Mouse (Mus musculus): ENCODE data around the gene Tcap. TPM values are rescaled to one million over a fixed set of nuclear protein-coding genes. Genes with fewer than 3 reads are reported as not detected.

Gene Tcap
- polyA plus RNA-seq, 1 experiment: 6.5 TPM

DNA sequence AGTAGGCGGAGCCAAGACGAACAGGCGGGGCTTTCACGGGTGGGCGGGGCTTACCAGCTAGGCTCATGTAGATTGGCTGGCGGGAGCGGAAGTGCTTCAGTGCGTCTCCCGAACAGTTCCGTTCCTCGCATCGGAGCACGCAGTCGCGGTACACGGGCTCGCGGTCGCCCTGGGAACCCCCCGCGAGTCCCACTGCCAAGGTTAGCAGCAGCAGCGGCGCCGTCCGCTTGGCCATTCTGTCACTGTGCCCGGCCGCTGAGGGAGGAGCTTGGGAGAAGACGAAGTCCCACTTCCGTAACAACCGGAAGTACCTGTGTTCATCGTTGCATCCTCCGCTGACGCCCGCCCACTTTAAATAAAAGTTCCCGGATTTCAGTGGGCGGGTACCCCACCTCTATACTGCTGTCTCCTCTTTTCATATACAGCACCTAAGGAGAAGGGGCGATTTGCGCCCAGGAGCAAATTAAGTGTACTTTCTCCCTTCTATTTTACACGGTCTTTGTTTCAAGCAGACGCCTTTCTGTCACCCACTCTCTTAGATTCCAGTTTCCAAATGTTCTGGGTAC lies 16.6 kb downstream of the Tcap start, which contains the start of gene Pgap3:
TSS of gene Pgap3 (minus strand) at position 330 of the 566 bp plus-strand sequence.
- WGBS: under 1% methylated on average over 40 of the region's 40 CpGs
- TF ChIP-seq CTCF (IDR thresholded peaks at IDR 0.05; ENCODE audit: control insufficient read depth, insufficient read depth, low read length): no peak
- peak; percentile 55; the same call in 1 of the 2 replicates for TF ChIP-seq POLR2A (IDR thresholded peaks at IDR 0.05; ENCODE audit: borderline replicate concordance, control insufficient read depth, low read depth, low read length)
- Histone ChIP-seq H3K27ac (ENCODE audit: control insufficient read depth, insufficient read depth, low read depth, low read length, poor library complexity) (peak within 1 kb of the TSS; percentile 97), H3K4me1 (ENCODE audit: control insufficient read depth, insufficient read depth, low read length) (no peaks in the 10 kb centered on the region; the same call in 1 of the 2 replicates), H3K4me3 (replicated peaks; ENCODE audit: control insufficient read depth, low read depth, low read length) (peak within 1 kb of the TSS; percentile 91)

DNA sequence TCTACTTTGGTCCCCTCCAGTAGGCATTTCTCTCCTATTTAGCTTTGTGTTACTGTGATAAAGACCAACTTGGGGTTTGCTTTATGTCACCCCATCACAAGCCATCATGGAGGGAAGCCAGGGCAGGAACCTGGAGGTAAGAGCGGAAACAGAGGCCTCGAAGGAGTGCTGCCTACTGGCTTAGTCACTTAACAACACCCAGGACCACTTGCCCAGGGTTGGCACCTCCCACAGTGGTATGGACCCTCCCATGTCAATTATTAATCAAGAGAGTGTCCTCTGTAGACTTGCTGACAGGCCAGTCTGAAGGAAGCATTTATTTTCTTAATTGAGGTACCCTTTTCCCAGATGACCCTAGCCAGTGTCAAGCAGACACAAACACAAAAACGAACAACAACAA lies 17.2 kb downstream of the Tcap start:
- Histone ChIP-seq H3K27ac (ENCODE audit: control insufficient read depth, insufficient read depth, low read depth, low read length, poor library complexity) (no peak overlapping the region), H3K4me3 (replicated peaks; ENCODE audit: control insufficient read depth, low read depth, low read length) (no peak overlapping the region), H3K4me1 (ENCODE audit: control insufficient read depth, insufficient read depth, low read length) (no peaks in the 10 kb centered on the region; the same call in 1 of the 2 replicates)
- 48% methylated on average over 3 of the region's 3 CpGs for WGBS
- TF ChIP-seq POLR2A (IDR thresholded peaks at IDR 0.05; ENCODE audit: borderline replicate concordance, control insufficient read depth, low read depth, low read length) (no peak), CTCF (IDR thresholded peaks at IDR 0.05; ENCODE audit: control insufficient read depth, insufficient read depth, low read length) (no peak)

DNA sequence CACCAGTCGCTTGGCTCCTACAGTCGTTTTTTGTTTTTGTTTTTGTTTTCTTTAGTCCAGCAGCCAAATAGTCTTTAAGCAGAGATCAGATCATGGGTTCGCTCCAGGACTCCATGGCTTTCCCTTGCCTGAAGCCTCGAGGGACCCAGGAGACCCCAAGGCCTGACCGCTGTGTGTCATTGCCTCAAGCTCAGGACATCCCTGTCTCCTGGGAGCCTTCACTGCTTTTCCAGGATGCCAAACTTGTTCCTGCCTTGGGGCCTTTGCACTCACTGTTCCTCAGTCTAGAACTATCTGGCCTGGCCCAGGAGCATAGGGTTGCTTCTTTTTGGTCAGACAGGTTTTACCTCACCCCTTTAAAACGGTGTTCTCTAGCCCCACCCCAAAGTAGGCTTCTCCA lies 23.0 kb downstream of the Tcap start:
- no peak overlapping the region for H3K27ac ChIP-seq (ENCODE audit: control insufficient read depth, insufficient read depth, low read depth, low read length, poor library complexity)
- no peak overlapping the region for H3K4me3 ChIP-seq (replicated peaks; ENCODE audit: control insufficient read depth, low read depth, low read length)
- no peaks in the 10 kb centered on the region for H3K4me1 ChIP-seq (ENCODE audit: control insufficient read depth, insufficient read depth, low read length)
- WGBS: 75% methylated on average over 6 of the region's 6 CpGs
- TF ChIP-seq CTCF (IDR thresholded peaks at IDR 0.05; ENCODE audit: control insufficient read depth, insufficient read depth, low read length) (no peak), POLR2A (IDR thresholded peaks at IDR 0.05; ENCODE audit: borderline replicate concordance, control insufficient read depth, low read depth, low read length) (no peak)

DNA sequence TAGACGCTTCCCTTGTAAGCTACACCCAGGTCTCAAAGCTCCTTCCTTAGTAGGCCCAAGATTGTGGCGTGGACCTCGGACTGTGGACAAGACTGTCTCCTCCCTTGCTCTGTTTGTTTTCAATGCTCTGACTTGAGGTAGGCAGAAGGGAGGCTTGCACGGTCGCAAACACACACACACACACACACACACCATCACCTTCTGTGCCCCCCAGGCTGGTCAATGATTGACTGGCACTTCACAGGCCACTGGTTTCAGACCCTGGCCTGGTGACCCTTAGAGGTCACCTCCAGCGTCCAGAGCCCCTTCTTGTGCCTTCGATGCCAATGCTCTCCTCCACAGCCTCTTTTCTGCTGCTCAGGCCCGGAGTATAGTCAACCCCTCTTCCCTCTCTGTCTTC lies 25.3 kb downstream of the Tcap start:
- H3K4me3 ChIP-seq (replicated peaks; ENCODE audit: control insufficient read depth, low read depth, low read length): no peak overlapping the region
- TF ChIP-seq CTCF (IDR thresholded peaks at IDR 0.05; ENCODE audit: control insufficient read depth, insufficient read depth, low read length) (no peak), POLR2A (IDR thresholded peaks at IDR 0.05; ENCODE audit: borderline replicate concordance, control insufficient read depth, low read depth, low read length) (no peak)
- H3K4me1 ChIP-seq (ENCODE audit: control insufficient read depth, insufficient read depth, low read length): no peaks in the 10 kb centered on the region
- H3K27ac ChIP-seq (ENCODE audit: control insufficient read depth, insufficient read depth, low read depth, low read length, poor library complexity): no peak overlapping the region
- WGBS: 66% methylated on average over 8 of the region's 8 CpGs

DNA sequence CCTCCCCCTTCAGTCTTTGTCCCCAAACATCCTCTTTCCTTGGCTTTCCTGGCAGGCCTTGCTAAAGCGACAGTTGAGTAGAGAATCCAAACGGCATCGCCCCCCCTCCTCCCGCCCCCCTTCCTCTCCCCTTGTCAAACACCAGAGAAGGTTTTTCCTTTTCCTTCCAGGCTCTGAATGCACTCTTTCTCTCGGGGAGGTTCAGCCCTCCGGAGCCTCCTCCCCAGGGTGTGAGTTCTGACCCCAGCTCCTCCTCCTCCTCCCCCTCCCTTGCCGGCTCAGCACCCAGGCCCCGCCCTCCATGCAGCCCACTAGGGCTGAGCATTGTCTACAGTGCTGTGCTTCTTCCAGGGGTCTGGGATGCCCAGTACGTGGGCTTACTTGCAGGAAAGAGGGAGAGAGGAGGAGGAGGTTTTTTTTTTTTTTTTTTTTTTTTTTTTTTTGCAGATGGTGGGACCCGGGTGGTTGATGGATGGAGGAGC lies 25.8 kb downstream of the Tcap start:
- WGBS: 7% methylated on average over 10 of the region's 10 CpGs
- H3K4me3 ChIP-seq (replicated peaks; ENCODE audit: control insufficient read depth, low read depth, low read length): no peak overlapping the region
- H3K27ac ChIP-seq (ENCODE audit: control insufficient read depth, insufficient read depth, low read depth, low read length, poor library complexity): no peak overlapping the region
- TF ChIP-seq POLR2A (IDR thresholded peaks at IDR 0.05; ENCODE audit: borderline replicate concordance, control insufficient read depth, low read depth, low read length) (no peak), CTCF (IDR thresholded peaks at IDR 0.05; ENCODE audit: control insufficient read depth, insufficient read depth, low read length) (no peak)
- H3K4me1 ChIP-seq (ENCODE audit: control insufficient read depth, insufficient read depth, low read length): no peaks in the 10 kb centered on the region

DNA sequence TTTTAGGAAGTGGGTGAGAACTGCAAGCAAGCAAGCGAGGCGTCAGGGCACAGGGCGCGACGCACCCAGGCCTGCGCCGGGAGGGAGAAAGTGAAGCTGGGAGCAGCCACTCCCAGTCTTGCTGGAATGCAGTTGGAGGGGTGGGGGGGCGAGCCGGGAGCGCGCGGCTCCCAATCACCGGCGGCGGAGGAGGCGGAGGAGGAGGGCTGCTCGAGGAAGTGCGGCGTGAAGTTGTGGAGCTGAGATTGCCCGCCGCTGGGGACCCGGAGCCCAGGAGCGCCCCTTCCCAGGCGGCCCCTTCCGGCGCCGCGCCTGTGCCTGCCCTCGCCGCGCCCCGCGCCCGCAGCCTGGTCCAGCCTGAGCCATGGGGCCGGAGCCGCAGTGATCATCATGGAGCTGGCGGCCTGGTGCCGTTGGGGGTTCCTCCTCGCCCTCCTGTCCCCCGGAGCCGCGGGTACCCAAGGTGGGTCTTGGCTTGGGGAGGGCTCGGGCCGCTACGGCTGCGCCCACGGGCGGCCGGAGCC lies 28.7 kb downstream of the Tcap start, which contains the start of gene Erbb2:
TSS of gene Erbb2 (plus strand) at position 198 of the 524 bp plus-strand sequence.
- Histone ChIP-seq H3K4me1 (ENCODE audit: control insufficient read depth, insufficient read depth, low read length) (no peaks in the 10 kb centered on the region), H3K4me3 (replicated peaks; ENCODE audit: control insufficient read depth, low read depth, low read length) (no peak within 1 kb of the TSS), H3K27ac (ENCODE audit: control insufficient read depth, insufficient read depth, low read depth, low read length, poor library complexity) (peak within 1 kb of the TSS; percentile 7; the same call in 1 of the 2 replicates)
- TF ChIP-seq POLR2A (IDR thresholded peaks at IDR 0.05; ENCODE audit: borderline replicate concordance, control insufficient read depth, low read depth, low read length) (0 out of 2 replicates have a peak, but pooled peaks have one; percentile 10), CTCF (IDR thresholded peaks at IDR 0.05; ENCODE audit: control insufficient read depth, insufficient read depth, low read length) (no peak)
- WGBS: under 1% methylated on average over 49 of the region's 49 CpGs

DNA sequence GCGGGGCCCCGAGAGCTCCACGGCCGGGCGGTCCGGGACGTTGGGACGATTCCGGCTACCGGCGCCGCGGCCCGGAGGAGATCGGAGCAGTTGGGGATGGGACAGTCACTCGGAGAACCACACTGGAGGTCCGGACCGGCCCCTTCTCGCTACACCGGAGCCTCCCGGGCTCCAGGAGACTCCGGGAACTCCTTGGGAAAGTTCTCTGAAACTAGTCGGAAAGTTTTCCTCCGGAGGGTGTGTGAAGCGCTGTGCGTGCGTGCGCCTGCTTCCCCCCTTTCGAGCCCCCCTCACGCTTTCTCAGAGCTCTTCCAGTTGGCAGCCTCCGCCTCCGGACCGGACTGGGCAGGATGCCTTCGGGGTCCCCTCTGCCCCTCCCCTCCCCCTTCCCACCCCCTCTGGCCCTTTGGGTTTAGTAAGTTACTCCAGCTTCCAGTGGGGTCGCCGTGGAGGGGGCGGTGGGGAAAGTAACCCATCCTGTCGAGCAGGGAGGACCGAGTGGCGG lies 29.2 kb downstream of the Tcap start:
- Histone ChIP-seq H3K27ac (ENCODE audit: control insufficient read depth, insufficient read depth, low read depth, low read length, poor library complexity) (no peak overlapping the region; the same call in 1 of the 2 replicates), H3K4me3 (replicated peaks; ENCODE audit: control insufficient read depth, low read depth, low read length) (no peak overlapping the region), H3K4me1 (ENCODE audit: control insufficient read depth, insufficient read depth, low read length) (no peaks in the 10 kb centered on the region)
- TF ChIP-seq POLR2A (IDR thresholded peaks at IDR 0.05; ENCODE audit: borderline replicate concordance, control insufficient read depth, low read depth, low read length) (no peak), CTCF (IDR thresholded peaks at IDR 0.05; ENCODE audit: control insufficient read depth, insufficient read depth, low read length) (no peak)
- 1% methylated on average over 40 of the region's 40 CpGs for WGBS

DNA sequence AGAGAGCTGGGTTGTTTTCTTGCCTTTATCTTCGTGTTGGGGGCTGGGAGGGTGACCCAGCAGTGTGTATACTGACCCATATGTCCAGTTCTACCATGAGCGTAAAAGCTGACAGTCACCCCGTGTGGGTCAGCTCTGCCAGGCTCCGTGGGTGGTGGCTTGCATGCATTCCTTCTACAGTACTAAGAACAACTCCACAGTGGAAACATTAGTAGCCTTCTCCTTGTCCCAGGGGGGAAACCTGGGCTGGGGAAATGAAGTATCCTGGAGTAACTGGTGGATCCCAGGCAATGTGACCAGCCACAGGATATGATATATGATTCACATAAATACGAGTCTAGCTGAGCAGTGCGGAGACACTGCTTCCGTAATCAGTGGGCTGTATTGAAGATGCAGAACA lies 30.1 kb downstream of the Tcap start:
- TF ChIP-seq POLR2A (IDR thresholded peaks at IDR 0.05; ENCODE audit: borderline replicate concordance, control insufficient read depth, low read depth, low read length) (no peak), CTCF (IDR thresholded peaks at IDR 0.05; ENCODE audit: control insufficient read depth, insufficient read depth, low read length) (no peak)
- no peak overlapping the region for H3K4me3 ChIP-seq (replicated peaks; ENCODE audit: control insufficient read depth, low read depth, low read length)
- no peaks in the 10 kb centered on the region for H3K4me1 ChIP-seq (ENCODE audit: control insufficient read depth, insufficient read depth, low read length)
- 28% methylated on average over 7 of the region's 7 CpGs for WGBS
- H3K27ac ChIP-seq (ENCODE audit: control insufficient read depth, insufficient read depth, low read depth, low read length, poor library complexity): no peak overlapping the region

All from bone marrow, adult 2 months (tissue).